Mouse (Mus musculus) ES-Bruce4 (cell line): ENCODE data around the gene Nrsn2.

Experiments
- CTCF ChIP-seq: IDR thresholded peaks from one replicate; pipeline ENCODE4 v1.8.1; 2011; ENCODE audit warnings: low read depth, low read length
- EP300 ChIP-seq: IDR thresholded peaks from 2 replicates; pipeline ENCODE4 v1.6.1; 2011; ENCODE audit warnings: low read depth, low read length; ENCODE audit not compliant: insufficient read depth
- POLR2A ChIP-seq: IDR thresholded peaks from one replicate; pipeline ENCODE4 v1.8.1; 2011; ENCODE audit warnings: low read length; ENCODE audit not compliant: insufficient read depth

DNA sequence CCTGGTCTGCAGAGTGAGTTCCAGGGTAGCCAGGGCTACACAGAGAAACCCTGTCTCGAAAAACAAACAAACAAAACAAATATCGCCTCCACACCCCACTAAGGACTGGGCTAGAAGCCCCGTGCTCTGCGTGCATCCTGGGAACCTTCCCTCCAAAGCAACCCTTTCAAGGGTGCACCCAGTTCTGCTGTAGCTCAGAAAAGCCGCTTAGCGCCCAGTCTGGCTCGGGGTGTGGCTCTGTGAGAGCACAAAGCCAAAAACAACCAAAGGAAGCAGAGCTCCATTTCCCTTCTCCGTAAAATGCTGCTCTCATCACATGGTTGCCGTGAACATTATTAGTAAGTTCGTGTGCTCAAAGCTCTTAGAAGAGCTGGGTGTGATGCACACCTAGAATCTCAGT lies 32.1 kb downstream of the Nrsn2 start:
- TF ChIP-seq POLR2A (no peak), CTCF (no peak), EP300 (no peak)
